Mouse (Mus musculus): ENCODE results near the gene Irak1. TPM values are rescaled to one million over a fixed set of nuclear protein-coding genes. Genes with fewer than 3 reads are reported as not detected.

The Irak1 gene
- total RNA-seq, 1 experiment: 35.9 TPM

DNA sequence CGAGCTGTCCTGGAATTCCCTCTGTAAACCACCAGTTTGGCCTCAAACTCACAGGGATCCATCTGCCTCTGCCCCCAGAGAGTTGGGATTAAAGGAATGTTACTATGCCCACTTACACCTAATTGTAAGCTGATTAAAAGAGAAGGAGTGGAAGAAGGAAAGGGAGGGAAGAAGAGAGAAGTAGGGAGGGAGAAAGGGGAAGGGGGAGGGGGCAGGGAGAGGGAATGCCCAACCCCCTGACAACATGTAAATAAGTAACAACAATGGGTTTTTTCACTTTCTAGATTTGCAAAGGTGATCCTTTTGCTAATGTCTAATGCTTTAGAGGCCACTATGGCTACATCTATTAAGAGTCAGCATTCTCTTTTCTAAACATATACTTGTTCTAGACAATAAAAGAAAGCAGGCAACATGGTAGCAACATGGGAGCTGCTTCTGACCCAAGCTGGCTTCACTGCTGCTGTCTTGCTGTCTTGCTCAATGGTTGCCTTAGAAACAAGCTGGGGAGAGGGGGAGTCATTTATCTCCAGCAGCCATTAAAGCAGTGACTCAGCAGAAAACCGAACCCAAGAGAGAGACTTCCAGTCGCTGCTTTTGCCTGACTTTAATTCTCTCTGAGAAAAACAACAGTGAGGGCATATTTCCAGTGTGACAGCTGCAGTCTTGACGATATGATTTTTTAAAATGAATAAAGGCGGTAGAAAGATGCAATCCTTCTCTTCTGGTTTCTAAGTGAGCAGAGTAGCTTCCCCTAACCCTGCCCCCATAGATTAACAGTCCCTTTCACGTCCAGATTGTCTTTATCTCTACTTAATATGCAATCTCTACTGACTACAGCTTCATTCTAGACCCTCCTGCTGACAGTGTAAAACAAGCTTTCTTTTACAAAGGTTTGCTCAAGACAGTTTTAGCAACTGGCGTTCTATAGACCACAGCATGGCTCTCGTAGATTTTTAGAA is 24.5 kb downstream of the Irak1 start:
- H3K27ac ChIP-seq (ENCODE audit: insufficient read depth, low read depth, low read length, poor library complexity, severe bottlenecking): peak overlapping the region; percentile 91; the same call in 1 of the 2 replicates
- no peaks in the 10 kb centered on the region for H3K36me3 ChIP-seq (ENCODE audit: control insufficient read depth, insufficient read depth, low read length, poor library complexity, severe bottlenecking)
- H3K9ac ChIP-seq (ENCODE audit: insufficient read depth, low read depth, low read length, poor library complexity, severe bottlenecking): peak overlapping the region; percentile 24; the same call in 1 of the 2 replicates
- TF ChIP-seq HCFC1 (IDR thresholded peaks at IDR 0.05; ENCODE audit: borderline replicate concordance, insufficient read depth, low read length) (no peak), ZC3H11A (IDR thresholded peaks at IDR 0.05; ENCODE audit: borderline replicate concordance, low read depth, low read length) (no peak), MAFK (IDR thresholded peaks at IDR 0.05; ENCODE audit: insufficient read depth, low read depth, low read length) (peak; percentile 98)
- peaks cover 0 to 3% of the 10 kb centered on the region in 2 experiments; a peak in 1 of 4 replicates for H3K4me1 ChIP-seq (ENCODE audit: control insufficient read depth in 2 of 2, insufficient read depth in 2 of 2, low read length in 2 of 2, poor library complexity in 1 of 2)
- no peak overlapping the region for H3K4me3 ChIP-seq (ENCODE audit: insufficient read depth in 1 of 2, low read depth in 1 of 2, low read length in 2 of 2, poor library complexity in 1 of 2, severe bottlenecking in 1 of 2)
- in situ Hi-C loops (cut with MboI; ENCODE audit: low sequenced_read_pairs in 2 of 2, unreplicated experiment in 2 of 2): no loop called here
- DNase-seq (ENCODE audit: low read depth, low spot score): peak; percentile 39
- no peaks in the 10 kb centered on the region for H3K9me3 ChIP-seq (ENCODE audit: control insufficient read depth, insufficient read depth, low read depth, low read length)

DNA sequence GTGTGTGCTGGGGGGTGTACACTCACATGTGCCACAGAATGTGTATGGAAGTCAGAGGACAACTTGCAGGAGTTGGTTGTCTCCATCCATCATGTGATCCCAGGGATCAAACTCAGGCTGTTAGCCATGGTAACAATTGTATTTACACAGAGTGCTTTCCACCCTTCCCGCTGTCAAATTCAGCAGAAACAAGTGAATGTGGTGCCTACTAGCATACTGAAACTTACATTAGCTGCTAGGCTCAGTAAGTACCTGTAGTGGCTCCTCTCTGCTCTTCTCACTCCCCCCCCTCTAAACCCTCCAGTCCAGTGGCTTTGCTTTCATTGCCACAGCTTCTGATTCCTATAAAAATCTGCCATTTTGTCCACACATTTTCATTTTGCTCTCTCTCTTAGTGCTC is 45.9 kb downstream of the Irak1 start:
- Histone ChIP-seq H3K27ac (ENCODE audit: insufficient read depth, low read depth, low read length, poor library complexity, severe bottlenecking) (no peak overlapping the region), H3K9ac (ENCODE audit: insufficient read depth, low read depth, low read length, poor library complexity, severe bottlenecking) (no peak overlapping the region), H3K36me3 (ENCODE audit: control insufficient read depth, insufficient read depth, low read length, poor library complexity, severe bottlenecking) (no peaks in the 10 kb centered on the region), H3K4me1 (ENCODE audit: control insufficient read depth in 2 of 2, insufficient read depth in 2 of 2, low read length in 2 of 2, poor library complexity in 1 of 2) (no peaks in the 10 kb centered on the region), H3K4me3 (ENCODE audit: insufficient read depth in 1 of 2, low read depth in 1 of 2, low read length in 2 of 2, poor library complexity in 1 of 2, severe bottlenecking in 1 of 2) (no peak overlapping the region), H3K9me3 (ENCODE audit: control insufficient read depth, insufficient read depth, low read depth, low read length) (no peaks in the 10 kb centered on the region)
- in situ Hi-C loops (cut with MboI; ENCODE audit: low sequenced_read_pairs in 2 of 2, unreplicated experiment in 2 of 2): no loop called here
- TF ChIP-seq MAFK (IDR thresholded peaks at IDR 0.05; ENCODE audit: insufficient read depth, low read depth, low read length) (no peak), HCFC1 (IDR thresholded peaks at IDR 0.05; ENCODE audit: borderline replicate concordance, insufficient read depth, low read length) (no peak), CHD2 (IDR thresholded peaks at IDR 0.05; ENCODE audit: low read depth, low read length) (no peak), ZC3H11A (IDR thresholded peaks at IDR 0.05; ENCODE audit: borderline replicate concordance, low read depth, low read length) (no peak), ZNF384 (IDR thresholded peaks at IDR 0.05; ENCODE audit: low read depth, low read length) (no peak)
- no peak for DNase-seq (ENCODE audit: low read depth, low spot score)

DNA sequence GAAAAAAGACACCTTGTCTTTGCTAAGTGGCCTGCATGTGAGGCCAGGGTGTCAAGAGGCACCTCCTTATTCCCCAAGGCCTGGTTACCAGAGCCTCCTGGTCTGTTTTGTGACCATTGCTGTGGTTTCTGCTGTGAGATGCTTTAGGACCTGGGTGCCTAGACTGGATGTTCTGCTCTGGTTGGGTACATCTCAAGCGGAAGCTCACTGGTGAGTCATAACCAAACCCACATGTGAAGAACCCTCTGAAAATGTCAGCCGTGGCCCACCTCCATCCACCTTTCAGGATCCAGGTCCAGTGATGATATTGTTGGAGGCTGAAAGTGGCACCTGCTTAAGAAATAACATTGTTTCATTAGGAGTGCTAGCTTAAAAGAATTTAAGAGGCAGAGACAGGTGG is 47.4 kb downstream of the Irak1 start:
- in situ Hi-C loops (cut with MboI; ENCODE audit: low sequenced_read_pairs in 2 of 2, unreplicated experiment in 2 of 2): no loop called here
- Histone ChIP-seq H3K9ac (ENCODE audit: insufficient read depth, low read depth, low read length, poor library complexity, severe bottlenecking) (no peak overlapping the region), H3K36me3 (ENCODE audit: control insufficient read depth, insufficient read depth, low read length, poor library complexity, severe bottlenecking) (no peaks in the 10 kb centered on the region), H3K27ac (ENCODE audit: insufficient read depth, low read depth, low read length, poor library complexity, severe bottlenecking) (no peak overlapping the region), H3K9me3 (ENCODE audit: control insufficient read depth, insufficient read depth, low read depth, low read length) (no peaks in the 10 kb centered on the region), H3K4me3 (ENCODE audit: insufficient read depth in 1 of 2, low read depth in 1 of 2, low read length in 2 of 2, poor library complexity in 1 of 2, severe bottlenecking in 1 of 2) (no peak overlapping the region), H3K4me1 (ENCODE audit: control insufficient read depth in 2 of 2, insufficient read depth in 2 of 2, low read length in 2 of 2, poor library complexity in 1 of 2) (no peaks in the 10 kb centered on the region)
- DNase-seq (ENCODE audit: low read depth, low spot score): no peak
- TF ChIP-seq ZC3H11A (IDR thresholded peaks at IDR 0.05; ENCODE audit: borderline replicate concordance, low read depth, low read length): no peak
- TF ChIP-seq ZNF384 (IDR thresholded peaks at IDR 0.05; ENCODE audit: low read depth, low read length): no peak
- no peak for TF ChIP-seq HCFC1 (IDR thresholded peaks at IDR 0.05; ENCODE audit: borderline replicate concordance, insufficient read depth, low read length)
- no peak for TF ChIP-seq MAFK (IDR thresholded peaks at IDR 0.05; ENCODE audit: insufficient read depth, low read depth, low read length)
- no peak for TF ChIP-seq CHD2 (IDR thresholded peaks at IDR 0.05; ENCODE audit: low read depth, low read length)

DNA sequence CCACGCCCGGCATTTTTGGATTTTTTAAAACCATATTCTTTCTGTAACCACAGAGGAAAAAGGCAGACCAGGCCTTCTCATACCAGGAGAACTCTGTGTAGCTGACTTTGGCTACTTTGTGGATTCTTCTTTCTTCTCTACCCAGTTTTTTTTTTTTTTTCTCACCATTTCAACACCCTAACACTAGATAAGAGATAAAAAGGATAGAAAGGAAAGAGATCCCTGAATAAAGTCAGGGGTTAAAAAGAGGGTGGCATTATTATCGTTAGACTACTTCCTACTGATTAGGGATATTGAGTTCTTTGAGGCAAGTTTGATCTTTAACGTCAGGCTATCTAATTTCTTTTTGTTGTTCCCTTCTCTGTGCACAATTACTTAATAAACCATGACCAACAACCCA is 50.9 kb downstream of the Irak1 start:
- TF ChIP-seq ZC3H11A (IDR thresholded peaks at IDR 0.05; ENCODE audit: borderline replicate concordance, low read depth, low read length) (no peak), CHD2 (IDR thresholded peaks at IDR 0.05; ENCODE audit: low read depth, low read length) (no peak), MAFK (IDR thresholded peaks at IDR 0.05; ENCODE audit: insufficient read depth, low read depth, low read length) (no peak), HCFC1 (IDR thresholded peaks at IDR 0.05; ENCODE audit: borderline replicate concordance, insufficient read depth, low read length) (no peak), ZNF384 (IDR thresholded peaks at IDR 0.05; ENCODE audit: low read depth, low read length) (no peak)
- Histone ChIP-seq H3K4me1 (ENCODE audit: control insufficient read depth in 2 of 2, insufficient read depth in 2 of 2, low read length in 2 of 2, poor library complexity in 1 of 2) (peaks cover 0 to 2% of the 10 kb centered on the region in 2 experiments; a peak in 1 of 4 replicates), H3K9me3 (ENCODE audit: control insufficient read depth, insufficient read depth, low read depth, low read length) (no peaks in the 10 kb centered on the region), H3K9ac (ENCODE audit: insufficient read depth, low read depth, low read length, poor library complexity, severe bottlenecking) (no peak overlapping the region), H3K4me3 (ENCODE audit: insufficient read depth in 1 of 2, low read depth in 1 of 2, low read length in 2 of 2, poor library complexity in 1 of 2, severe bottlenecking in 1 of 2) (no peak overlapping the region), H3K36me3 (ENCODE audit: control insufficient read depth, insufficient read depth, low read length, poor library complexity, severe bottlenecking) (no peaks in the 10 kb centered on the region), H3K27ac (ENCODE audit: insufficient read depth, low read depth, low read length, poor library complexity, severe bottlenecking) (no peak overlapping the region)
- in situ Hi-C loops (cut with MboI; ENCODE audit: low sequenced_read_pairs in 2 of 2, unreplicated experiment in 2 of 2): loop anchor here in 1 of 2 experiments (25.0 kb wide), 1 partner anchor 265 kb away; the partner anchor contains the start of gene Flna
- DNase-seq (ENCODE audit: low read depth, low spot score): no peak
